18 mouse cellular contexts compared by ENCODE assay signal in genomic region chr1:43374946-43375345, GRCm38 (mm10).
DNase-seq lines count a peak whose midpoint lies in the region; ATAC-seq lines count a peak whose summit lies in the region.
"Had no signal": no experiment of that assay in that cellular context is flagged by ENCODE, and none has a peak within 500 bp of the region (broad histone marks: within the 10 kb centered on the region; RNA-seq: fewer than 3 reads in every experiment).

No protein-coding gene starts in this region.

- ATAC-seq in common myeloid progenitor, adult 5-6 weeks (replicated peaks; ENCODE audit: low read depth, poor library complexity, severe bottlenecking): peak; percentile 52; the same call in 1 of the 2 replicates
- peak; percentile 93 for ATAC-seq in neutrophil, adult 5-6 weeks (ENCODE audit: extremely low read depth, insufficient number of reproducible peaks, low FRiP score, poor library complexity, severe bottlenecking)
- ATAC-seq: forebrain, embryonic 13.5 days; hindbrain, postnatal 0 days; Patski had no signal

- peak; percentile 2 for DNase-seq in lung, postnatal 25 days (ENCODE audit: low spot score)
- DNase-seq in lung, postnatal 4 days: no peak
- DNase-seq in B cell, adult 2 months: peak; percentile 66 to 73
- DNase-seq in adrenal gland, adult 2 months: no peak
- no peak for DNase-seq in liver
- no peak for DNase-seq in cerebellum, adult 8-10 months
- DNase-seq: adrenal gland, postnatal 14 days; cerebellum, adult 2 months; cerebellum, postnatal 36 days; gastrocnemius, adult 2 months; kidney, adult 11 months; kidney, postnatal 4 days; thymus, postnatal 14 days had no signal

Comparison
In these comparisons a context has a peak if more than half of its experiments do, and no peak if none do; other contexts are left out.
1. DNase-seq: peak in lung, postnatal 25 days (single experiment) and B cell, adult 2 months (2 of 2); none in lung, postnatal 4 days (0 of 2), adrenal gland, adult 2 months (single experiment), liver (single experiment) and cerebellum, adult 8-10 months (single experiment).